Mouse (Mus musculus) kidney, adult 11 months (tissue): ENCODE measurements around the gene Pcca.
"Not testable (repeated sequence)": the region's sequence is repeated elsewhere in the genome, so short reads cannot be mapped to it uniquely, and the experiment has no call there.

Source experiments
- DNase-seq: peaks from one replicate; pipeline ENCODE4 v3.0.0; 2022

Gene Pcca

GRCm38 (mm10) chr14:122534017-122534924, at the start of gene Pcca:
Pcca (plus strand) TSS chr14:122534324.
- DNase-seq: peak; percentile 99

- DNase-seq: no peak
Measured at GRCm38 (mm10) chr14:122484458-122484843, 49.7 kb upstream of the Pcca start.

DNA sequence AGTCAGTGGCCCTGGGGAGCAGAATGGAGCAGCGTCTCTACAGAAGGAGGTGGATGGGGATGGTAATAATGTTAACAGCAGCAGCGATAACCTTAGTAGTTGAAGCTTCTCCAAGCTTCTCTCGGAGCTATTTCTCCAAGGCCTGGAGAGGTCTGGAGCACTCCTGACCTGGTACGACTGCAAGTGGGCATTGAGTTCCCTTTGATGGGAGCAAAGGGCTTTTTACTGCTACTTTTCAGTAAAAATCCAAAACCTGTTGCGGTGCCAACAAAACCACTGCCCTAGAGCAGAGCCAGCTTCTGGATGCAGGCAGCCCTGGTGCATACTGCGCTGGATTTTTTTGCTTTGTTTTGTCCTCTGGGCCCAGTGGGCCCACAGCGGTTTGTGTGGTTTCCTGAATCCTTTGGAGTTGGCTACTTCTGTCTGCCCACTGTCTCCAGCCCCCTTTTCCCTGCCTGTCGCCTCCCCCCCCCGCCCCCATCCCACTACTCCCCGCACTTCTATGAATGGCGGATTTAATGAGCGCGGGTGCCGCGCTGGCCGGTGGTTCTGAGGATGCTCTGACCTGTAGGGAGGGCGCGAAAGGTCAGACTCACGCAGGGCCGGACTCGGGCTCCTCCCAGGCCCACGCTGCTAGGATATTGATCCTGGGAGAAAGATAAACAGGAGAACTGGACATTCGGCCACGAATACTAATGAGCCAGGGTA, 49.1 kb upstream of the Pcca start:
- no peak for DNase-seq

- DNase-seq: no peak
Measured at GRCm38 (mm10) chr14:122485635-122486181, 48.4 kb upstream of the Pcca start.

GRCm38 (mm10) chr14:122486611-122487010, 47.5 kb upstream of the Pcca start:
- DNase-seq: no peak

- DNase-seq: no peak
Measured at GRCm38 (mm10) chr14:122487366-122487765, 46.8 kb upstream of the Pcca start.

- no peak for DNase-seq
Measured at GRCm38 (mm10) chr14:122489041-122489440, 45.1 kb upstream of the Pcca start.

DNA sequence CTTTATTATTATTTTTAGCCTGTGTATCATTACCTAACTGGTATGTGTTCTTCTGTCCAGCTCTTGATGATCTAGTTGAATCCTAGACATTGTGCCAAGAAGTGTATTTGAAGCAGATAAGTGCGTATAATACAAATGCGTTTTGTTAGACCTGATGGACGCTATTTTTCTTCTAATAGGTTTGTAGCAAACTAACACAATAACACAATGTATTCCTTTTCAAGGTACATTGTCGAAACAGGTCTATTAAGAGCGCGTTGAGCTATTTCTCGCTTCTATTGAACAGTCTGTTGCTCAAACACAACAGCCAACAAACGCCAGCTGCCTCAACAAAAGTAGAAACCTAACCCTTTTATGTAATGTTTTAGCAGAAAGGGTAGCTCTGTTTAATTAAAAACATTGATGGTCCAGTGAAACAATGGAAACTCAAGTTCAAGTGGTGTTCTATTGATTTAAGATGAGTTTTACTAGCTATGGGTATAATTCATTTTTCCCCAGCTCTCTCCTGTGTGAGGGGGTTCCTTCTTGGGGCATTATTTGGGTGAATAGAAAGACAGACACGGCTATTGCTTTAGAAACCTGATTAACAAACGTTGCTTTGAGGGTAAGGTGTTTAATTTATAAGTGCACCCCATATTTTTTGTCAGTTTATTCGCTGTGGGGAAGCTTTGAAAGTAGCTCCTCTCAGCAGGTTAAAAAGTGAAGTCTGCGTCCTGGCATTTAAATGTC, 44.3 kb upstream of the Pcca start:
- DNase-seq: no peak

DNA sequence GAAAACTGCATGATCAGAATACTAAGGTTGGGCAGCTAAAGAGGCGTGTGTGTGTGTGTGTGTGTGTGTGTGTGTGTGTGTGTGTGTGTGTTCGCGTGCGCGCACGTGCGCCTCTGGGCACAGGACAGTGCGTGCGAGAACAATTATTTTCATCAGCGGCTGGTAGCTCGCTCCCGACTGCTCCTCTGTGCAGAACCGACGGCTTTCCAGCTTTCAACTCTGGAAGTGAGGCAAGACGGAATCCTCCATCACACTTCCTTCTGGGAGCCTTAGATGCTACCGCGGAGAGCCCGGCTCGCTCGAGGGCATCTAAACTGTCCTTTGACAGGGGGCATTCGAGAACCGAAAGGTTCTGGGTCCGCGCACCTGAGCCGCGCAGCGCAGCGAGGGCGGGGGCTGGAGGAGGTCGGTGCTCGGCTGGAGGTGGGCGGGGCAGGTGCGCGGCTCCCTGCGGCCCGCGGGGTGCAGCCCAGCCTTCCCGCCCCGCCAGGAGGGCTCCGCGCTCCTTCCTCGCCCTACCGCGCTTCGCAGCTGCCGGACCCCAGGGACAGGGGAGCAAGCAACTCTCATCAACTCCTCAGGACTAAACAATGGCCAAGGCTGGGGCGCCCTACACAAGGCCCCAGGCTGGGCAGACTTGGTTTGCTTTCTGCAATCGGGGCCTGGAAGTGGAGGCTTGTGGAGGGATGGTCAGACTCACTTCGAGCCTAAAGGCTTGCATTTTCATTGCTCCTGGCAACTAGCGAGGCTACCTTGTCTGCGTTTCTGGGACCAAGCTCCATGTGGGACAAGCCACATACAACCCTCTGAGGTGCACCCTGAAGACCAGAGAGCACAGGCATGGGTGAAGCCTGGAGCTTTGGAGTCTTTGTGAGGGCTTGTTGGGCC, 43.4 kb upstream of the Pcca start, which contains the start of gene Gm10837:
Gene Gm10837, plus strand, starts transcription at position 146 of the 888 bp plus-strand sequence.
- DNase-seq: no peak

DNA sequence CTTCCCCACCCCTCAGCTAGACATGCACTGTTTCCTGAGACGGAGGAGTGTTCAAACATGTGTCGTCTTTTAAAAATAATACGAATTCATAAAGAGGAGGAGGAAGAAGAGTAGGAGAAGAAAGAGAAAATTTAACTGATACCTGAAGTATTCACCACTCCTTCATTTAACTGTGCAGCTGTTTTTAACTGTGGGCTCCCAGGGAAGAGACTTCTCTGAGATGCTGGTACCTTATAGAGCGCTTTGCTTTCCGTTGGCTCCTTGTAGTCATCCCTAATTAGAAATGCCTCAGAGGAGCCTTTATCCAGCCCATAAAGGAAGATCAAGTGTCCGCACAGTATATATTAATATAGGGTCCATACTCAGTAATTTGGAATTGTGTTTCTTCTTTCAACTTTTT, 42.6 kb upstream of the Pcca start:
- no peak for DNase-seq

- no peak for DNase-seq
Measured at GRCm38 (mm10) chr14:122492015-122492414, 42.1 kb upstream of the Pcca start.

DNA sequence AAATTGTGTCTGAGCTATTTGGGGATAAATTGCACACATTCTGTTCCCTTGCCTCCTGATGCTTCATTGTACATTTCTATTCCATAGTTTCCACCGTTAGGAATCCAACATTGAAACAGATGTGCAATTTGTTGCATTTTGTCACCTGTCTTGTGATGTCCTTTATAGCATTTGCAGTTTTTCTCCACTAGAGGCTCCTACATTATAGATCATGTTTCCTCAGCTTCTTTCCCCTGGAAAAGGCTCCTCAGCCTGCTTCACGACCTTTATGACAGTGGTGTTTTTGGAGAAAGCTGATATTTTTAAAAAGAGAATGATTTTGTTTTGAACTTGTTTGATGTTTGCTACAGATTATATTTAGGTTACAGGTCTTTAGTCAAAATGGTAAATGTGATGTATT, 25.1 kb upstream of the Pcca start:
- DNase-seq: no peak

DNA sequence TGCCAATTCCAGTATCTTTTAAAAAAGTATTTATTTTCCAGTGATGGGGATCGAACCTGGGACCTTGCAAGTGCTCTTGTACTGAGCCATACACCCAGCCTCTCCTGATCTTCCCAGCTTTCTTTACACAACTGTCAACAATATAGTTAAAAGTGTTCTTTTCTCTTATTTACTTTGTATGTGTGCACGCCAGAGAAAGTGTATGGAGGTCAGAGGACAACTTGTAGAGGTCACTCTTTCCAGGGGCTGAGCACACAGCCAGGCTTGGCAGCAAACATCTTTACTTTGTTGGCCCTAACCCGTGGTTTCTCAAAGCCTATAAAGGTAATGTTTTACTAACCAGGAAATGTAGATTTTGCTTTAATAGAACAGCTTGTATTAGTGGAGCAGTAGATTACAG, 22.6 kb upstream of the Pcca start:
- DNase-seq: no peak

DNA sequence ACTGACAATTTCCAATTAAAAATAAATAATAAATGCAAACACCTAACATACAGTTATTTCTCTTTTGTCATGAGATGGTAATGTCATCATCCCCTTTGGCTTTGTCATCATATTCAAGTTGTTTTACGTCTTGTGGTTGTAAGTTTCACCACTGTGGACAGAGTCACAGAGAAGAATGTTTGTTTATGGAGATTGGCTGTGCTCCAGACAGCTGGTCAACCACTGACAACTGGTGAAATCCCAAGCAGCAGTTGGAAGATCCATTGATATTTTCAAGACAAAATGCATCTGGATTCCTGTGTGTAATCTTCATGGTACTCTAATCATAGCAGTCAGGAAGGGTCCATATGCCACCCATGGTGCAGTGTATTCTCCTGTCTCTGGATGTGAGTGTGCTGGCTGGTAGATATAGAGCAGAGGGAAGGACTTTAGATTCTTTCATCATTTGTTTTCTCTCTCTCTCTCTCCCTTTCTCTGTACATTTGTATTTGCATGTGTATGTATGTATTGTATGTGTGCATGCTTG, 20.6 kb upstream of the Pcca start:
- DNase-seq: no peak

- no peak for DNase-seq
Measured at GRCm38 (mm10) chr14:122528475-122528874, 5.6 kb upstream of the Pcca start.

- no peak for DNase-seq
Measured at GRCm38 (mm10) chr14:122535986-122536385, 1.9 kb downstream of the Pcca start.

GRCm38 (mm10) chr14:122548421-122548820, 14.3 kb downstream of the Pcca start:
- DNase-seq: peak; percentile 54

DNA sequence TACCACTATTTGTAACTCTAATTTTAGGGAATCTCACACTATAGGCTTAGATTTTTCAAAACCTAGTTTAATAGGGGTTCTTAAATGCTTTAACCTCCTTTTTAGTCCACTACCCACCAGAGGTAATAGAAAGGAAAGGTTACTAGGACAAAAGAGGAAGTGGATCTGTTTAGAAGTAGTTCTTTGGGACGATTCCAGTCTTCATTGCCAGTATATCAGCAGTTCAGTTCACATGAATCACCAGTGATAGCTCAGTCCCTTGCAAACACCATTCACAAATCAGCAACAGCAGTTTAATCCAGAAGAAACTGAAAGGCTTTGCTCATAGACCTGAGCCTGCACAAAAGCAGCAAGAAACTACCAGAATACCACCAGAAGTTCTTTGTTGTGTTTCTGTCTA, 14.8 kb downstream of the Pcca start:
- no peak for DNase-seq

DNA sequence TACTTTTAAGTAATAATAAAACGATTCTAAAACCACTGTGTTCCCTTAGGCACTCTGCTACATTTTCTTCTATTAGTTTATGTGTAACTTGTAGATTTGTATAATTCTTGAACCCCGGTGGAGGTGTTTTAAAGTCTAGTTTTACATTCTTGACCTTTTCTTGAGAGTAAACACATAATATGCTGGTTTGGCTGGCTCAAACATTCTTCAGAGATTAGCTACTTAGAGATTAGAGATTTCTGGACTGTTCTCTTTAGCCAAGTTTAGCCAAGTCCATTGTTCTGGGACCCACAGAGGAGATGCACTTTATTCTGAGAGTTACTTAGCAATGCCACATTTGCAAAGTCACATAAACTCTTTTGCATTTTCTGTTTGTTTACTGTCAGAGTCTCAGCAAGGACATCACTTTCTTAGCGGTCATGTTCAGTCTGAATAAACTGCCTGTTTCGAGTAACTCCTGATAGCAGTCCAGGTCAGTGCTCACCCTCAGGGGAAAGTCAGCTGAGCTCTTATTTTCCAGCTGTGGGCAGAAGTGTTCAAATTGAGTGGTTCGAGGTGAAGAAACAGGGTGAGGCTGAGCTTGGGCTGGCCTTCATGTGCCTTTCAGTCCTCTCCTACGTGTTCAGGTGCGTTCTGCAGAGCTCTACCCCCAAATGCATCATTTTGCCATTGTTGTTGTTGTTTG, 18.8 kb downstream of the Pcca start:
- DNase-seq: peak; percentile 59

GRCm38 (mm10) chr14:122557353-122557752, 23.2 kb downstream of the Pcca start:
- DNase-seq: no peak

- not testable (repeated sequence) for DNase-seq
Measured at GRCm38 (mm10) chr14:122560893-122561452, 26.8 kb downstream of the Pcca start.
